Mouse (Mus musculus) heart, embryonic 11.5 days (tissue): ENCODE results near the gene Golph3l. TPM values are rescaled to one million over a fixed set of nuclear protein-coding genes. Genes with fewer than 3 reads are reported as not detected.

Experiments
- ATAC-seq: fragments of 200-750 bp; cut with Nextera tagmentation; replicated peaks from 2 replicates; pipeline ENCODE4 v1.8.0; 2017; ENCODE audit warnings: moderate library complexity; ENCODE audit not compliant: insufficient number of reproducible peaks, low FRiP score, low TSS enrichment
- H3K27ac ChIP-seq: fragments of 300-500 bp; sonication (generic); 2 replicates; pipeline ENCODE4 v1.5.1; 2014; ENCODE audit warnings: mild to moderate bottlenecking, low read depth, low read length
- H3K27me3 ChIP-seq: fragments of 300-500 bp; sonication (generic); 2 replicates; pipeline ENCODE4 v1.6.1; 2014; ENCODE audit warnings: mild to moderate bottlenecking, low read length, mixed read lengths; ENCODE audit not compliant: control insufficient read depth, insufficient read depth
- H3K36me3 ChIP-seq: fragments of 300-500 bp; sonication (generic); 2 replicates; pipeline ENCODE4 v1.6.1; 2014; ENCODE audit warnings: mild to moderate bottlenecking, low read length, moderate library complexity, mixed read lengths; ENCODE audit not compliant: control insufficient read depth, insufficient read depth
- H3K4me1 ChIP-seq: fragments of 300-500 bp; sonication (generic); 2 replicates; pipeline ENCODE4 v1.6.1; 2014; ENCODE audit warnings: low read length; ENCODE audit not compliant: control insufficient read depth, insufficient read depth
- H3K4me2 ChIP-seq: fragments of 300-500 bp; sonication (generic); 2 replicates; pipeline ENCODE4 v1.6.1; 2014; ENCODE audit warnings: mild to moderate bottlenecking, moderate library complexity
- H3K4me3 ChIP-seq: fragments of 300-500 bp; sonication (generic); 2 replicates; pipeline ENCODE4 v1.5.1; 2014; ENCODE audit warnings: low read depth, low read length
- H3K9ac ChIP-seq: fragments of 300-500 bp; sonication (generic); 2 replicates; pipeline ENCODE4 v1.6.1; 2014; ENCODE audit warnings: mild to moderate bottlenecking, low read depth, low read length, moderate library complexity
- H3K9me3 ChIP-seq: fragments of 300-500 bp; sonication (generic); replicated peaks from 2 replicates; pipeline ENCODE4 v1.6.1; 2016; ENCODE audit warnings: low read length; ENCODE audit not compliant: control insufficient read depth
- WGBS: fragments of 180-500 bp; shearing (Covaris S2); extraction: QIAGEN DNeasy Blood & Tissue Kit; methylation state at CpG from one replicate; pipeline ENCODE4 v1.1.7; 2014; ENCODE audit not compliant: insufficient replicate concordance; 5-methylcytosine and 5-hydroxymethylcytosine counted together
- polyA plus RNA-seq: library from polyadenylated mRNA; unstranded; fragments of >200 nt; fragmentation: Nextera tagmentation; extraction: Ambion mirVana; gene quantifications from 2 replicates; pipeline ENCODE4 v1.2.1, GENCODE M21; 2014

Gene Golph3l
- polyA plus RNA-seq, 1 experiment from 2014 or later: 27.8 TPM

DNA sequence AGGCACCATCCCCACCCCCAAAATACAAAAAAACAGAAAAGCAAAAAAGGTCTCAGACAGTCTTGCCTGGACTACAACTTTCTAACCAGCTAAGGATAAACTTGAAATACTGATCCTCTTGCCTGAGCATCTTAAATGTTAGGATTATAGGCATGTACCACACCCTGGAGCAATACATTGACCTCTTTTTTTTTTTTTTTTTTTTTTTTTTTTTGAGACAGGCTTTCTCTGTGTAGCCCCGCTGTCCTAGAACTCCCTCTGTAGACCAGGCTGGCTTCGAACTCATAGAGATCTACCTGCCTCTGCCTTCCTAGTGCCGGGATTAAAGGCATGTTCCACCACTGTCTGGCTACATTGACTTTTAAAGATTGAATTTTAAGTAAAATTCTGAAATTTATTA lies 28.0 kb upstream of the Golph3l start:
- no peaks in the 10 kb centered on the region for H3K4me1 ChIP-seq
- H3K4me2 ChIP-seq: no peak overlapping the region
- H3K36me3 ChIP-seq: no peaks in the 10 kb centered on the region
- WGBS: 90% methylated on average over 3 of the region's 3 CpGs
- no peak for ATAC-seq
- no peaks in the 10 kb centered on the region for H3K9me3 ChIP-seq
- no peak overlapping the region for H3K9ac ChIP-seq
- H3K27me3 ChIP-seq: no peaks in the 10 kb centered on the region
- no peak overlapping the region for H3K27ac ChIP-seq
- no peak overlapping the region for H3K4me3 ChIP-seq

DNA sequence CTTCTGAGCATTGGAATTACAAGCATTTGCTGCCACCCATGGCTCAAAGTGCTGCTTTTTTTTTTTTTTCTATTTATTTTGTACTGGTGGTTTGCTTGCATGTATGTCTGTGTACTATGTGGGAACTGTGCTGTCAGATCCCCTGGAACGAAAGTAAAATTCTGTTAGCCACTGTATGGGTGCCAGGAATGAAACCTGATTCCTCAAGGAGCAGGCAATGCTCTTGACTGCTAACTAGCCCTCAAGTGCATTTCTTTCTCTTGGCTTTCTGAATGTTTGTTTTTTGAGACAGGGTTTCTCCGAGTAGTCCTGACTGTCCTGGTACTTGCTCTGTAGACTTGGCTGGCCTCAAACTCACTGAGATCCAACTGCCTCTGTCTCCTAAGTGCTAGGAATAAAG lies 26.9 kb upstream of the Golph3l start:
- no peaks in the 10 kb centered on the region for H3K9me3 ChIP-seq
- ATAC-seq: no peak
- no peak overlapping the region for H3K4me2 ChIP-seq
- H3K4me3 ChIP-seq: no peak overlapping the region
- 68% methylated on average over 2 of the region's 2 CpGs for WGBS
- no peaks in the 10 kb centered on the region for H3K27me3 ChIP-seq
- H3K9ac ChIP-seq: no peak overlapping the region
- no peaks in the 10 kb centered on the region for H3K36me3 ChIP-seq
- H3K27ac ChIP-seq: no peak overlapping the region
- H3K4me1 ChIP-seq: no peaks in the 10 kb centered on the region

DNA sequence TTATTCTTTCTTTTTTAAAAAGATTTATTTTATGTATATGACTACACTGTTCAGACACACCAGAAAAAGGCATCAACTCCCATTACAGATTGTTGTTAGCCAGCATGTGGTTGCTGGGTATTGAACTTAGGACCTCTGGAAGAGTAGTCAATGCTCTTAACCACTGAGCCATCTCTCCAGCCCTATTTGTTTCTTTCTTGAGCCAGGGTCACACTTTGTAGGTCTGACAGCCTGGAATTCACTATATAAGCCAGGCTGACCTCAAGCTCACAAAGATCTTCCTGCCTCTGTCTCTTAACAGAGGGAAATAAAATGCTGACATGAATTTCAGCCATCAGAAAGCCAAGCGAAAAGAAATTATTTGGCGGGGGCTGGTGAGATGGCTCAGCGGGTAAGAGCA lies 19.1 kb upstream of the Golph3l start:
- Histone ChIP-seq H3K4me1 (no peaks in the 10 kb centered on the region), H3K27me3 (no peaks in the 10 kb centered on the region), H3K4me3 (no peak overlapping the region), H3K9me3 (no peaks in the 10 kb centered on the region), H3K4me2 (no peak overlapping the region), H3K9ac (no peak overlapping the region), H3K27ac (no peak overlapping the region), H3K36me3 (no peaks in the 10 kb centered on the region)
- no peak for ATAC-seq
- 86% methylated on average over 3 of the region's 3 CpGs for WGBS

DNA sequence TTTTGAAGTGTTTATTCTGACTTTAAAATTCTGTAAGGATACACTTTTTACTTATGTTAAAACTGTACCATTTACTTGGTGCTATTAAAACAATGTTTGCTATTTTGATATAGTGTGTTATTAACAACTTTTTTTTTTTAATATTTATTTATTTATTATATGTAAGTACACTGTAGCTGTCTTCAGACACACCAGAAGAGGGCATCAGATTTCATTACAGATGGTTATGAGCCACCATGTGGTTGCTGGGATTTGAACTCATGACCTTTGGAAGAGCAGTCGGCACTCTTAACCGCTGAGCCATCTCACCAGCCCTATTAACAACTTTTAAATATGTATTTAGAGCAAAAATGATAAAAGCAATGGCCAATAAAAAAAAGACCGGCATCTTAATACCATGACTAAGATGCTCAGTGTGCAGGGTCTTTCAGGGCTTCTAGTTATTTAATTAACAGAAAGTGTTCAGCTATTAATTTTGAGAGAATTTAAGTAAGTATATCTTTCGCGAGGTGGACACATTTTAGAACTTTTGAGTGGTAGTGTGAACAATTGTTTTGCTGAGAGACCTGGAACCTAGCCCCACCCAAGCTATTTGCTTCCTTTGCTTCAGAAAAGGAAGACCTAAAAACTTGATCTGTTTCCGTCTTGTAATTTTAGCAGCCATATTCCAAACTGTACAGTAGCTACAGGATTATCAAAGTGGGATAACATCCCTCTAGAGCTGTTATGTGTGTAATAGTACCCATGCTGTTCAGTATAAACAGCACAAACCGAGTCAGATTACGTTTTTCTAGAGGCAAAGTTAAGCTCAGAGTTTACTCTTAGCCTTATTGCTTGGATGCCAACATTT lies 755 bp upstream of the Golph3l start:
- Histone ChIP-seq H3K27me3 (no peaks in the 10 kb centered on the region), H3K9ac (peak overlapping the region; percentile 62; the same call in 1 of the 2 replicates), H3K36me3 (peaks cover 9% of the 10 kb centered on the region), H3K4me2 (peak overlapping the region; percentile 76), H3K9me3 (no peaks in the 10 kb centered on the region), H3K27ac (peak overlapping the region; percentile 78), H3K4me3 (peak overlapping the region; percentile 84), H3K4me1 (no peaks in the 10 kb centered on the region)
- no peak for ATAC-seq
- WGBS: 56% methylated on average over 8 of the region's 8 CpGs

DNA sequence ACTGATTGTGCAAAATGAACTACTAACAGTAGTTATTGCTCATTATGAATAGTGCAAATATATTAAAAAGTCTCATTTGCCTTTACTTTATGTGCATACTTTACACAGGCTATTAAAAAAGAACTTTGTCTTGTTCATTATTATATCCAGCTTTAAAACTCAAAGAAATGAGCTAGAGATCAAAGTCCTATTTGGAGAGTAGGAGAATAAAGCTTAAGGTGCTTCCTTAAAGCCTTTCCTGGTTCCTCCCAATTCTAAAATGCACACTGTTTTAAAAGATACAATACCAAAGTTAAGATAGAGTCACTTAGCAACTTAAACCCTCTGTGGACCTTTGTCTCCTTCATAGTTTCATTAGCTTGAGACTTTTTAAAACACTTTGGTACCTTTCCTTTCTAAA lies 10.0 kb downstream of the Golph3l start:
- no peak overlapping the region for H3K9ac ChIP-seq
- no peak for ATAC-seq
- H3K9me3 ChIP-seq: no peaks in the 10 kb centered on the region
- H3K27me3 ChIP-seq: no peaks in the 10 kb centered on the region
- no peak overlapping the region for H3K4me3 ChIP-seq
- H3K36me3 ChIP-seq: peaks cover 12% of the 10 kb centered on the region; the same call in 1 of the 2 replicates
- no peak overlapping the region for H3K4me2 ChIP-seq
- no peaks in the 10 kb centered on the region for H3K4me1 ChIP-seq
- no peak overlapping the region for H3K27ac ChIP-seq

DNA sequence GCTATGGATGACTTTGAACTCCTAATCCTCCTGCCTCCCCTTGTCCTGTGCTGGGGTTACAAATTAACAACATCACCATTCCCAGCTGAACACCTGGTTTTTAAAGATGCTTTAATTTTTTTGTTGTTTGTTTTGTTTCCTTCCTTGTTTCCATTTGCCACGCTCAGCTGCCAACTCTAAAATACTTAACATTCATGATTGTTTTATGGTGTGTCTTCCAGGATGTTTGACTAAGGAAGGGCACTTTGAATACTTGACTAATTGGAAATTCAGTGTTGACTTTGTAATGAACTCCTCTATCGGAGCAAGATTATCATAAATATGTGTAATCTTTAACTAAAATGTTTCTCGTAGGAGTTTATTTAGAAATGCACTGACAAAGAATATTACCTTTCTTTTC lies 12.6 kb downstream of the Golph3l start:
- H3K9me3 ChIP-seq: no peaks in the 10 kb centered on the region
- no peak overlapping the region for H3K4me3 ChIP-seq
- H3K4me1 ChIP-seq: no peaks in the 10 kb centered on the region
- no peak overlapping the region for H3K4me2 ChIP-seq
- peaks cover 2% of the 10 kb centered on the region; the same call in 1 of the 2 replicates for H3K36me3 ChIP-seq
- no peak overlapping the region for H3K9ac ChIP-seq
- no peak for ATAC-seq
- no peaks in the 10 kb centered on the region for H3K27me3 ChIP-seq
- 90% methylated on average over 3 of the region's 3 CpGs for WGBS
- H3K27ac ChIP-seq: no peak overlapping the region

DNA sequence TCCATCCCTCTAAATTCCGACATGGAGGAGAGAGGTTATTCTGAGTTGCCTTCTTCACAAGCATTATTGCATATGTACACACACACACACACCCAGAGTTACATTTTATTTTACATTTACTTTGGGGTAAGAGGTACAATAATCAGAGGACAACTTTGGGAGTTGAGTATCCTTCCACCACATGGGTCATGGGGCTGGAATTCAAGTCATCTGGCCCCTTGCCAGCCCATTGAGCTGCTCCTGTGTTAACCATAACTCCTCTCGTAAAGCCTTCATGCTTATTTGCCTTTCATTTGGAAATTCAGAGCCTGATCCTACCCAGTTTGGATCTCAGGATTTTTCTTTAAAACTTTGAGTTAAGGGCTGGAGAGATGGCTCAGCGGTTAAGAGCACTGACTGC lies 17.4 kb downstream of the Golph3l start:
- Histone ChIP-seq H3K4me1 (no peaks in the 10 kb centered on the region), H3K9me3 (no peaks in the 10 kb centered on the region), H3K27me3 (no peaks in the 10 kb centered on the region), H3K36me3 (peaks cover 3% of the 10 kb centered on the region; the same call in 1 of the 2 replicates), H3K4me2 (no peak overlapping the region), H3K4me3 (no peak overlapping the region), H3K9ac (no peak overlapping the region), H3K27ac (no peak overlapping the region)
- 81% methylated on average over 3 of the region's 3 CpGs for WGBS
- ATAC-seq: no peak

DNA sequence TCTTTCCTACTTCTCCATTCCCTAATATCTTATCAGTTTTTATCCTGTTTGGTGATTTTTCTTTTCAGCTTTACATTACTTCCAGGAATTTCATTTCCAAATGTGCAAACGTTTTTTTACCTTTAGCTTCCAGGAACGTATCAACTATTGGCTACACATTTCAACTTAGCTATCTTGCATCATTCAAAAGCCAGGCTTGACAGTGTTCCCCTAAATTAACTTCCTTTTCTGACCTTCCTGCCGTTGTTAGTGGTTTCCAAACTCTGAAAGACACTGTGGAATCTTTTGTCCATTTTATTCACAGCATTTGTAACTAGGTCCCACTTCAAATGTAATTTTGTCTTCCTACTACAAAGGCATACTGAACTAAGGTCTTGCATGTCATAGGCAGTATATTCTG lies 20.5 kb downstream of the Golph3l start:
- no peaks in the 10 kb centered on the region for H3K4me1 ChIP-seq
- no peak overlapping the region for H3K9ac ChIP-seq

DNA sequence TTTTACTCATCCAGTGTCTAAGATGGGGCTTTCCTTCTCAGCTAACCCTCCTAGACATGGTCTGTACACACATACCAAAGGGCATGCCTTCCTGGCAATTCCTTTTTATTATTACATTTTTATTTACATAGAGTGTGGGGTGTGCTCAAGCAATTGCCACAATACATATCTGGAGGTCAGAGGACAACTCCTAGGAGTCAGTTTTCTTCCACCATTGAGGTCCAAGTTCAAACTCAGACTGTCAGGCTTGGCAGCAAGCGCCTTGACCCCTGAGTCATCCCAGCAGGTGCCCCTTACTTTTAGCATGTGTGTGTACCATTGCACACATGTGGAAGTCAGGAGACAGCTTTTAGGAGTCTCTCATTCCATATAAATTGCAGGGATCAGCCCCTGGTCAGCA lies 25.3 kb downstream of the Golph3l start:
- H3K4me1 ChIP-seq: no peaks in the 10 kb centered on the region
- H3K9me3 ChIP-seq: no peaks in the 10 kb centered on the region
- H3K4me2 ChIP-seq: no peak overlapping the region
- H3K4me3 ChIP-seq: no peak overlapping the region
- H3K27me3 ChIP-seq: no peaks in the 10 kb centered on the region
- H3K36me3 ChIP-seq: peaks cover 8% of the 10 kb centered on the region
- ATAC-seq: no peak
- no peak overlapping the region for H3K27ac ChIP-seq
- WGBS: 100% methylated on average over 1 of the region's 1 CpGs
- H3K9ac ChIP-seq: no peak overlapping the region

More for the DNA sequence above, 20.5 kb downstream of the Golph3l start:
- Histone ChIP-seq H3K27me3 (no peaks in the 10 kb centered on the region), H3K27ac (no peak overlapping the region), H3K4me3 (no peak overlapping the region), H3K4me2 (no peak overlapping the region), H3K36me3 (peaks cover 3% of the 10 kb centered on the region; the same call in 1 of the 2 replicates), H3K9me3 (no peaks in the 10 kb centered on the region)
- no peak for ATAC-seq
- WGBS: 73% methylated on average over 3 of the region's 3 CpGs
